Mouse (Mus musculus) layer of hippocampus, adult 9-11 months (tissue): ENCODE measurements at regions not wholly inside any gene's neighbourhood (a gene's known extent, or its start where the extent isn't known, plus 50 kb on each side); places are given as distances from the start of the nearest gene placed in this dataset.
A peak's percentile ranks its signal among the peaks of the same experiment; 100 is the strongest.

Source experiments
- DNase-seq: peaks from one replicate; pipeline ENCODE4 v3.0.0; 2022

DNA sequence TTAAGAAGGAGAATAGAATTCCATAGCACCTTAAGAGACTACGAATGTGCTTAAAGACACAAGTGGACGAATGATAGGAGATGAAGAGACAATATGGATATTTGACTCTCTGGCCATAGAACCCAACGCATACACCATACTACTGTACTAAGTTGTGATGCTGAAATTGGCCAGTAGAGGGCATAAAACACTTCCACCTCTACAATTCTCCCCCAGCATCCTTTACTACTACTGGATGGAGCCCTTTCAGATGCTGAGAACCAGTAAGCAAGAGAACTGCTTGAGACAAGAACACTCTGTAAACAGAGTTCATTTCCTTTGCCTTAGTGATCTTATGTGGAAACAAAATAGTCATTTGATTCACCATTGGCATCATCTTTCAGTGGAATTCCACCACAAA lies 96.9 kb upstream of the Col1a2 start:
- no peak for DNase-seq

DNA sequence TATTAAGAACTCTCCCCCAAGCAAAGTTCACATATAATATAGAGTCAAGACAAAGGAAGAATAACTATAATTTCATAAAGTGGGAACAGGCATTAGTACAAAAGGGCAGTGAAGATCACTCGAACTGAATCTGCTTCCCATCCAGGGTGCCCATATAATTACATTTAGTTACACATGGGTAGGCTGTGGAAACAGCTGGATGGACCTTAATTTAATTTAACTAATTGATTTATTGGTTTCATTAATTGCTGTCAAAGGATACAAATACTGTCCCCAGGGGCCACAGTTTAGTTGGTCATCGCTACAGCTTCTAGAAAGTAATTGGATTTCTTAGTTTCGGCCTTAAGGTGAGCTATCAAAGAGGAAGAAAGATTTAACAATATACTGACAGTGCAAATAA lies 91.4 kb upstream of the Col1a2 start:
- no peak for DNase-seq

DNA sequence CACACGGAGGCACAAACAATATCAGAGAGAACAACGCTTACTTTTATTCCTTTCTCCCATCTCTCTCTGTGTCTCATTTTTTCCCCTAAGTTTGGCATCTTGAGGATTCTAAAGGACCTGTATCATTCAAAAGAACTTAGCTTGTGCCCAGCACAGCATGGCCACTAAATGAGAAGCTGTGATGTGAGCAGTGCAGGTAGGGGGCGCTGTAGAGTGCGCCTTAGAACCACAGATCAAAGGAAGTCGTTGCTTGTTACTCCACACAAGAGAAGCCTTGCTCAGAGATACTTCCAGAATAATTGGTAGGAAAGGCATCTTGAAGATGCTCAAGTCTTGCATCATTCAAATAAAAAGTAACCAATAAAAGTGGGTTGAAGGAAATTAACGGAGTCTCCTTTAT lies 90.4 kb upstream of the Col1a2 start:
- DNase-seq: no peak

DNA sequence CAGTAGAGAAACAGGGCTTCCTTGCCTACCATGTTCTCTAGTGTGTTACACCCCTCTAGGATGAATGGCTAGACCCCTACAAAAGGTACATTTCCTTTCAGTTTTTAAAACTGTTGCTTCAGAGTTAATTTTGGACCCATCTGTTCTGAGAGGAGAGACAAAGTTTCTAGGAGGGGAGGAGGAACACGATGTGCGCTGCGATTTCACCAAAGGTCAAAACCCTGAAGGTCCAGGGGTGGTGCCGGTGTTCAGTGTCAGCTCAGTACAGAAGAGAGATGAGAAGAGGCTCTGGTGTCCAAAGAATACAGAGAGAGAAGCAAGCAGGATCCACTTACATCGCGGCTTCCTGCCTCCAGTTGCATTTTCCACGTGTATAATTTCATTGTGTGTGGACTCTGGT lies 89.4 kb upstream of the Col1a2 start:
- no peak for DNase-seq

DNA sequence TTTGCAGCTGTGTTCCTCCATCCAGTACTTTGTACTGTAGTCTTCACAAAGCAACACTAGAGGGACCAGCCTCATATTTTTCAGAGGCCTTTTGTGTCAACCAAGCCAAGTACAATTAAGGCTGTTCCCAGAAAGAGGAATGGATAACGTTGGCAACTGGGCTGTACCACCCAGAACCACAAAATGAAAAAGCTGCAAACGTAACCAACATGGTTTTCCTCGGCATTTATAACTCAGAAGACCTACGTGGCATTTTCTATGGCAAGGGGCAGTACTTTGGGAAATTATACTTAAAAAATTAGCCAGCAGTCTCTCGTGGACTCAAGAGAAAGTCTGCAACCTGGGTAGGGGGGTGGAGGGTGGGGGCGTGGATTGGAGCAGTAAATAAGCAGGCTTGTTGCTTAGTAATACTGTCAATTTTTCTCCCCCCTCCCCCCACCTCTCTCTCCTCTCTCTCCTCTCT lies 87.3 kb upstream of the Col1a2 start:
- no peak for DNase-seq

DNA sequence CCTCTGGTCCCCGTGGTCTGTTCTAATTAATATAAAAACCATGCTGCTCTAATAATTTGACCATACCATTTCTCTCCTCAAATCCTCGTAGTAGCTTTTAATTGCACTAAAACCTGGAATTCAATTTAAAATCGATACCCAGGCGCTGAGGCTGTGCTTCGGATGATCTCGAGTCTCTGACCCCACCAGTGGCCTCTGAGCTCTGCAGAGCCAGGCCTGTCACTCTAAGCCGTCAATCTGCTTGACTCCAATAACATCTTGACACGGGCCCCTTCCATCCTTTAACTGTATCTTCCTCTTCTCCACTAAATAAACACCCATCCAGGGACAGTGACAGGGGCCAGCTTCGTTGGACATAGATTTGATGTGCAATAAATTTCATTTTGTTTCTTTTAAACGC lies 86.2 kb upstream of the Col1a2 start:
- no peak for DNase-seq

DNA sequence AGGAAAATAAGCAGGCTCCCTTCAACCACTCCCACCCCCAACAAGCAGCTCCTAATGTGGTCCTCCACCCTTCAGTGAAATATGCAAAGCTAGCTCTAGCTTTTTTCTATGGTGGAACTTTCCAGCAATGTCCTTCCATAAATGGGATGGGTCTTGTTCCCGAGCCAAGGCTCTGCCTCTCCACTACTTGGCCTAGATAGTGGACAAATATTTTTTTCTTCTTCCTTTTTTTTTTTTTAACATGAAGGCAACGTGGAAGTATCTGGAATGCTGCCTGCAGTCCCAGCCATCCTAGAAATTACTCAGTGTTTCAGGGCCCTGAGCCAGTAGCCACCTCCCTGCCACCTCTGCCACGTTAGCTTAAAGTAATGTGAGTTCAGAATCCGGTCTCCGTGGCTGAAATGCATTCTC lies 85.7 kb upstream of the Col1a2 start:
- no peak for DNase-seq

DNA sequence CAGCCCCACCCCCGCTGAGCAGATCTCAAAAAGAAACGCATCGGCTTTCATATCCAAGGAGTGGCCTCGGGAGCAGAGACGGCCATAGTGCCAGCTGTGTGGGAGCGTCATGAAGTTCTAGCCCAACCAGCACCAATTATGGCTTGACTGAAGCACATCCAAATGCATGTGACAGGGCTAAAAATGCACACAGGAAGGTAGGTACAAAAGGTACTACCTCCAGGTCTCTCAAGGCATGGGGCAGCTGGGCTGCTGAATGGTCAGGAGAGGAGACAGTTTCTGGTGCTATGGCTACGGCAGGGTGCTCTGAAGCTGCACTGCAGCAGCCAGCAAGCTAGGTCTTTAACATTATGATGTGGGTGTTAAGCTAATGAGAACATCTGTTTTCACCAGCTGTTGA lies 83.1 kb upstream of the Col1a2 start:
- no peak for DNase-seq

DNA sequence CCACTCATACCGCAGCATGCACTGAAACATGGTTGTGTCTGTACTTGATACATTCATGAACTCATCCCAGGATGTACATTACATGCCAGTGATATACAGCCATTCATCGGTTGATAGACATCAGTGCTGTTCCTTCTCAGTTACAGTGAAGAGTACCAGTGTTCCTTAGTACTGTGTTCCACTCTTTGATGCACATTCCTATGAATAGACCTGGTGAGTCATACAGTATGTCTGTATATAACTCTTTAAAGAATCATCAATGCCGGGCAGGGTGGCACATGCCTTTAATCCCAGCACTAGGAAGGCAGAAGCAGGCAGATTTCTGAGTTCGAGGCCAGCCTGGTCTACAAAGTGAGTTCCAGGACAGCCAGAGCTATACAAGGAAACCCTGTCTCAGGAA lies 77.5 kb upstream of the Col1a2 start:
- no peak for DNase-seq

DNA sequence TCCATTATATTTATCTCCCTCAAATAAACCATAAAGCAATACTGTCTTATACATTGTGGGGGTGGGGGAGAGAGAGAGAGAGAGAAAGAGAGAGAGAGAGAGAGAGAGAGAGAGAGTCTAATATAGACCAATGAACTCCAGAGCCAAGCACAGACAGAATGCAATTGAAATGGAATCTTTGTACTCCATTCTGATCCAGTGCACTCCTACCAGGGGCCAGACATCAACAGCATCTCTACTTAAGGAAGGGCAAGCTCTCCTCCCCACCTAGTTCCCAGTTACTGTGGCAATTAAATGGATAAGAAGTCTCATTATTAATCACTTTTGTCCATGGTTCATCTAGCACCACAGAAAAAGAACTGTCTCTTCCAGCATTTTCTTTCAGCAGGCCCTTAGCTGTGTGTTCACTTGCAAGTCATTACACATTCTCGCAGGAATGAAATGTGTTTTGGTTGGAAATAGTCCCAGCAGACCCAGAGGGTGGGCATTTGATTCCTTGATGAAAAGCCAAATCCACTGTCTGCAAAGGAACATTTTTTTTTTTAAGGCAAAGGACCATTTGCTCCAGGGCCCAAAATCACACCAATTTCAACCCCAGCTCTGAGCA lies 73.8 kb upstream of the Col1a2 start:
- DNase-seq: peak; percentile 13

DNA sequence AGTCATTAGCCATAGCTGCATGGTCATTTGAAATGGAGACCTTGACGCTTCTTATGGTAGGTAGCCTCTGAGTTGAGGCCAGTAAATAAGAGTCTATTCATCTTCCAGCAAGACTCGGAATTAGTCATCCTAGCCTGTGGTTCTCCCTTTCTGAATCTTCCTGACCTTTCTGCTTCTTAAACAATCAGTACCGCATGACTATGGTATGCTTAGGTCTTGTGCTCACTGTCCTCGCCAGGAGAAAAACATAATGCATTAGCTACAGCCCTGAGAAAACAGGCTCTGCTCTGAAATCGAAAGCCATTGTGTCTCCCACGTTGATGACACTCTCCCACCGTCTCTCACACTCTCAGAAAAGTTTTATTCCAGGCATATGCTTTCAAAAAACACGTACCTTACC lies 72.4 kb upstream of the Col1a2 start:
- no peak for DNase-seq

DNA sequence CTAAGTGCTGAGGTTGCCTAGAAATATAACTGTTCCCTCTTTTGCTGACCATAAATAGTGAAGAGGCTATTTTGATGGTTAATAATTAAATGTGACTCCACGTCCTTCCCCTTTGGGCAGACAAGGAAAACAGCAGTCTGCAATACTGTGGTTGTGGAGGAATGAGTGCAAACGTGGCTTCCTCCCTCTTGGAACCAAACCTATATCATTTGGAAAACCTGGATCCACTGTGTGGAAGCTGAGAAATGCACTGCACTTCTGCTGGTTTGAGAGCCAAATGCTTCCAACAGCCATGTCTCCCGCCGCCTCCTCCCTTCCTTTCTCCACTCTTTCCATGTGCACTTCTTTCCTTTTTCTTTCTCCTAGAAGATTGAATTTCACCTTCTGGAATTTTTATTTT lies 68.2 kb upstream of the Col1a2 start:
- no peak for DNase-seq

DNA sequence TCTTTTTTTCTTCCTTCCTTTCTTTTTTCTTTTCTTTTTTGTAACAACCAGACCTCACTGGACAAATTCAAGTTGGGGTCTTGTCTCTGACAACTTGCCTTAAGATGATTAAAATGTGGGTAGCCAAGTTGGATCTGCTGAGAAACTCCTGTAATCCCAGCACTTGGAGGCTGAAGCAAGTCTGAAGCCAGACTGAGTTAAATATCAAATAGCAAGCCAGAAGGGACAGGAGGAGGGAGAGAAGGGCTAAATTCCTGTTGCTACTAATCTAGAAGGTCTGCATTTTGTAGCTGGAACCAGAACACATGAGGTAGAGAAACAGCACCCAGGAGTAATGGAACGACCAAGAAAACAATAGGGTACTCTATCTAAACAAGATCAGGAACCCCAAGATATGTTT lies 67.7 kb upstream of the Col1a2 start:
- no peak for DNase-seq

DNA sequence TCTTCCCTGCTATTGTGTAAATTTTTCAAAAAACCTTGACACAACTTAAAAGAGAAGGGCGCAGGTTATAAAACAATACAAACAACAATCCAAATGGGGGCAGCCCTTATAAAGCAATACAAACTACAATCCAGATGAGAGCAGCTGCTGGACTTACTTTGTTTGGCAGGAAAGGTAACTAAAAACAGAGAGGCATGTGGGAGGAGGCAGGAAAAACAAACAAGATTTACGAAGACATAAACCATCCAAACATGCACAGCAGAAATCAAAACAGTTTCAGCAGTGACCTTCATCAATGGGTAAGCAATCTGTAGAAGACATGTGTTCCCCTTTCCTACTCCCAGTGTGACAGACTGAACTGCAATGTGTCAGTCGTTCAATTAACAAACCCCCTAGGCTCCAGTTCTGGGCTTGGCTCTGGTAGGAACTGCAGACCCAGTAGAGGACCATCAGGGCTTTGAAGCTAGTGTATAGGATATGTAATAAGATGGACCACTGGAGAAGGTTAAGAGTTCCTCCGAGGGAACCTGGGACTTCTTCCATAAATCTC lies 62.9 kb upstream of the Col1a2 start:
- no peak for DNase-seq

DNA sequence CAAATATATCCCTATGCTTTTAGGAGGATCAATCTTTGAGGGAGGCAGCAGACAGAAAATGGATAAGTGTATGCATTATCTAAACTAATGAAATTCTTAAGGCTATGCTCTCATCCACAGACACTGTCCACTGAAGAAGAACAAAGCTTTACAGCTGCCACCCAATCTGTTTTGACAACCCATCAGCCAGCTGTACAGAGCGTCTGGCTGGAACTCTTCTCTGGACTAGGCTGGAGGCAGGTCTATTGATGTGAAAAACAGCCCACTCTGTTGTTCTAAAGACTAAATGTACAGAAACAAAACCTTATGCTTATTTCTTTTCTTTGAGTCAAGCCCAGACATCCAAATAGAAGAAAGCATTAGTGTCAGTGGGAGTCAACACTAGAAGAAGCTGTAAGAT lies 58.7 kb upstream of the Col1a2 start:
- no peak for DNase-seq

DNA sequence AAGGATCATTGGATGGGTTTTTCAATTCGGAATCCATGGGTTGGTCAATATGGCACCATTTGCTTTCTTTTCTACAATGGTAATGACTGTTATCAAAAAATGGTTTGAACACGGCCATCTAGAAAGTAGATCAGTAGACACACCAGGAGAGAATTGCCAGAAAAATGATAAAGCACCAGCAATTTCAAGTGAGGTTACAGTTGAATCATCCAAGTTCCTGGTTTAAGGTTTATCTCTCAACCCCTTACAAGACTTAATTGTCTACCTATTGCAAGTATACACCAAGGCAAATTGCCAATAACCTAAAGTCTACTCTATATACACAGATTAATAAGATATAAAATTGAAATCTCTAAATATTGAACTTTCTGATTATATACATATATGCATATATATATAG lies 53.4 kb upstream of the Col1a2 start:
- no peak for DNase-seq
